Mouse (Mus musculus): ENCODE results near the gene Slc13a3. TPM values are rescaled to one million over a fixed set of nuclear protein-coding genes. Genes with fewer than 3 reads are reported as not detected.

Gene Slc13a3
- polyA plus RNA-seq, 2 experiments = 0.23 to 0.47 TPM

- TF ChIP-seq POLR2A (IDR thresholded peaks at IDR 0.05; ENCODE audit: borderline replicate concordance, extremely low read depth, insufficient read depth, insufficient read length) = no peak
- H3K9me3 ChIP-seq (ENCODE audit: control insufficient read depth, low read length) = no peaks in the 10 kb centered on the region
- H3K4me2 ChIP-seq (replicated peaks; ENCODE audit: low read depth, low read length, severe bottlenecking) = no peak overlapping the region
- DNase-seq (ENCODE audit: low spot score) (no peak), ATAC-seq (ENCODE audit: low FRiP score, low read depth) (no peak)
- no peaks in the 10 kb centered on the region for H3K27me3 ChIP-seq (ENCODE audit: control insufficient read depth, insufficient read depth, low read length)
- peaks cover 9% of the 10 kb centered on the region; the same call in 1 of the 2 replicates for H3K36me3 ChIP-seq (ENCODE audit: control insufficient read depth, insufficient read depth, low read length)
- no peak overlapping the region for H3K9ac ChIP-seq (ENCODE audit: low read depth, low read length, severe bottlenecking)
- no peak overlapping the region for H3K4me3 ChIP-seq (replicated peaks; ENCODE audit: low read length)
- peaks cover 7% of the 10 kb centered on the region for H3K4me1 ChIP-seq (ENCODE audit: control insufficient read depth, insufficient read depth, low read length)
- no peak overlapping the region for H3K27ac ChIP-seq (replicated peaks; ENCODE audit: low read depth, low read length)
- 28% methylated on average over 5 of the region's 5 CpGs for whole genome bisulfite sequencing
Observed at GRCm38 (mm10) chr2:165510466-165510865, 37.4 kb upstream of the Slc13a3 start.

GRCm38 (mm10) chr2:165509686-165510085 lies 36.7 kb upstream of the Slc13a3 start:
- no peak overlapping the region for H3K27ac ChIP-seq (replicated peaks; ENCODE audit: low read depth, low read length)
- no peak overlapping the region for H3K4me2 ChIP-seq (replicated peaks; ENCODE audit: low read depth, low read length, severe bottlenecking)
- DNase-seq (ENCODE audit: low spot score) (no peak), ATAC-seq (ENCODE audit: low FRiP score, low read depth) (no peak)
- 46% methylated on average over 9 of the region's 9 CpGs for WGBS
- TF ChIP-seq POLR2A (IDR thresholded peaks at IDR 0.05; ENCODE audit: borderline replicate concordance, extremely low read depth, insufficient read depth, insufficient read length) = no peak
- no peak overlapping the region for H3K4me3 ChIP-seq (replicated peaks; ENCODE audit: low read length)
- H3K27me3 ChIP-seq (ENCODE audit: control insufficient read depth, insufficient read depth, low read length) = no peaks in the 10 kb centered on the region
- peaks cover 3% of the 10 kb centered on the region; the same call in 1 of the 2 replicates for H3K36me3 ChIP-seq (ENCODE audit: control insufficient read depth, insufficient read depth, low read length)
- peaks cover 12% of the 10 kb centered on the region for H3K4me1 ChIP-seq (ENCODE audit: control insufficient read depth, insufficient read depth, low read length)
- H3K9me3 ChIP-seq (ENCODE audit: control insufficient read depth, low read length) = no peaks in the 10 kb centered on the region
- H3K9ac ChIP-seq (ENCODE audit: low read depth, low read length, severe bottlenecking) = no peak overlapping the region

GRCm38 (mm10) chr2:165503259-165504203 lies 30.5 kb upstream of the Slc13a3 start, which contains the start of gene Slc2a10:
Gene Slc2a10, plus strand, starts transcription at chr2:165503787.
- H3K4me1 ChIP-seq (ENCODE audit: control insufficient read depth, insufficient read depth, low read length) = peaks cover 18% of the 10 kb centered on the region
- H3K27me3 ChIP-seq (ENCODE audit: control insufficient read depth, insufficient read depth, low read length) = no peaks in the 10 kb centered on the region
- WGBS = 4% methylated on average over 18 of the region's 32 CpGs
- no peaks in the 10 kb centered on the region for H3K36me3 ChIP-seq (ENCODE audit: control insufficient read depth, insufficient read depth, low read length)
- peak within 1 kb of the TSS; percentile 70 for H3K27ac ChIP-seq (replicated peaks; ENCODE audit: low read depth, low read length)
- peak within 1 kb of the TSS; percentile 74 for H3K4me2 ChIP-seq (replicated peaks; ENCODE audit: low read depth, low read length, severe bottlenecking)
- H3K9me3 ChIP-seq (ENCODE audit: control insufficient read depth, low read length) = no peaks in the 10 kb centered on the region
- TF ChIP-seq POLR2A (IDR thresholded peaks at IDR 0.05; ENCODE audit: borderline replicate concordance, extremely low read depth, insufficient read depth, insufficient read length) = 0 out of 2 replicates have a peak, but pooled peaks have one; percentile 51
- H3K9ac ChIP-seq (ENCODE audit: low read depth, low read length, severe bottlenecking) = peak within 1 kb of the TSS; percentile 77
- DNase-seq (ENCODE audit: low spot score) (peak; percentile 61), ATAC-seq (ENCODE audit: low FRiP score, low read depth) (peak; percentile 83)
- peak within 1 kb of the TSS; percentile 50 for H3K4me3 ChIP-seq (replicated peaks; ENCODE audit: low read length)

GRCm38 (mm10) chr2:165498816-165499215 lies 25.8 kb upstream of the Slc13a3 start:
- no peak for TF ChIP-seq POLR2A (IDR thresholded peaks at IDR 0.05; ENCODE audit: borderline replicate concordance, extremely low read depth, insufficient read depth, insufficient read length)
- no peak overlapping the region for H3K27ac ChIP-seq (replicated peaks; ENCODE audit: low read depth, low read length)
- H3K4me1 ChIP-seq (ENCODE audit: control insufficient read depth, insufficient read depth, low read length) = peaks cover 8% of the 10 kb centered on the region
- H3K4me2 ChIP-seq (replicated peaks; ENCODE audit: low read depth, low read length, severe bottlenecking) = no peak overlapping the region
- H3K9ac ChIP-seq (ENCODE audit: low read depth, low read length, severe bottlenecking) = no peak overlapping the region
- no peak for ATAC-seq (ENCODE audit: low FRiP score, low read depth)
- 56% methylated on average over 6 of the region's 6 CpGs for WGBS
- H3K9me3 ChIP-seq (ENCODE audit: control insufficient read depth, low read length) = no peaks in the 10 kb centered on the region
- H3K36me3 ChIP-seq (ENCODE audit: control insufficient read depth, insufficient read depth, low read length) = no peaks in the 10 kb centered on the region
- H3K27me3 ChIP-seq (ENCODE audit: control insufficient read depth, insufficient read depth, low read length) = no peaks in the 10 kb centered on the region
- no peak for DNase-seq (ENCODE audit: low spot score)
- no peak overlapping the region for H3K4me3 ChIP-seq (replicated peaks; ENCODE audit: low read length)

GRCm38 (mm10) chr2:165497706-165498275 lies 24.8 kb upstream of the Slc13a3 start:
- no peak for DNase-seq (ENCODE audit: low spot score)
- Histone ChIP-seq H3K4me1 (ENCODE audit: control insufficient read depth, insufficient read depth, low read length) (0 out of 2 replicates have a peak, but pooled peaks cover 3% of the 10 kb centered on the region), H3K9me3 (ENCODE audit: control insufficient read depth, low read length) (no peaks in the 10 kb centered on the region), H3K36me3 (ENCODE audit: control insufficient read depth, insufficient read depth, low read length) (no peaks in the 10 kb centered on the region), H3K27ac (replicated peaks; ENCODE audit: low read depth, low read length) (no peak overlapping the region), H3K4me3 (replicated peaks; ENCODE audit: low read length) (no peak overlapping the region), H3K27me3 (ENCODE audit: control insufficient read depth, insufficient read depth, low read length) (no peaks in the 10 kb centered on the region), H3K4me2 (replicated peaks; ENCODE audit: low read depth, low read length, severe bottlenecking) (no peak overlapping the region), H3K9ac (ENCODE audit: low read depth, low read length, severe bottlenecking) (no peak overlapping the region)
- TF ChIP-seq POLR2A (IDR thresholded peaks at IDR 0.05; ENCODE audit: borderline replicate concordance, extremely low read depth, insufficient read depth, insufficient read length) = no peak
- no peak for ATAC-seq (ENCODE audit: low FRiP score, low read depth)
- WGBS = 75% methylated on average over 2 of the region's 2 CpGs
